Mouse (Mus musculus): ENCODE data around the gene Eci1.

Gene Eci1

GRCm38 (mm10) chr17:24472512-24472911, 46.1 kb downstream of the Eci1 start:
- DNase-seq (ENCODE audit: low read depth in 2 of 2, low spot score in 2 of 2), result no peak

GRCm38 (mm10) chr17:24473612-24474275, 47.3 kb downstream of the Eci1 start, which contains the start of gene Bricd5:
Gene Bricd5, plus strand, starts transcription at chr17:24473884.
- no peak for DNase-seq (ENCODE audit: low read depth in 2 of 2, low spot score in 2 of 2)

GRCm38 (mm10) chr17:24474557-24474956, 48.1 kb downstream of the Eci1 start:
- no peak for DNase-seq (ENCODE audit: low read depth in 2 of 2, low spot score in 2 of 2)

- no peak for DNase-seq (ENCODE audit: low read depth in 2 of 2, low spot score in 2 of 2)
Observed at GRCm38 (mm10) chr17:24475586-24475985, 49.1 kb downstream of the Eci1 start.

- no peak for DNase-seq (ENCODE audit: low read depth in 2 of 2, low spot score in 2 of 2)
Observed at GRCm38 (mm10) chr17:24476022-24476776, 49.8 kb downstream of the Eci1 start.

GRCm38 (mm10) chr17:24477053-24477984, 50.9 kb downstream of the Eci1 start:
- no peak for DNase-seq (ENCODE audit: low read depth in 2 of 2, low spot score in 2 of 2)

- DNase-seq (ENCODE audit: low read depth in 2 of 2, low spot score in 2 of 2), result no peak
Observed at GRCm38 (mm10) chr17:24477985-24478600, 51.7 kb downstream of the Eci1 start.

- DNase-seq (ENCODE audit: low read depth in 2 of 2, low spot score in 2 of 2), result peak; percentile 95 to 97
Observed at GRCm38 (mm10) chr17:24478663-24479380, 52.4 kb downstream of the Eci1 start, which contains the start of gene Mlst8. Gene Mlst8, minus strand, starts transcription at chr17:24479078.

GRCm38 (mm10) chr17:24479431-24479830, 53.0 kb downstream of the Eci1 start:
- no peak for DNase-seq (ENCODE audit: low read depth in 2 of 2, low spot score in 2 of 2)

GRCm38 (mm10) chr17:24480201-24480826, 53.9 kb downstream of the Eci1 start:
- no peak for DNase-seq (ENCODE audit: low read depth in 2 of 2, low spot score in 2 of 2)

GRCm38 (mm10) chr17:24481027-24481815, 54.8 kb downstream of the Eci1 start:
- DNase-seq (ENCODE audit: low read depth in 2 of 2, low spot score in 2 of 2), result no peak

- DNase-seq (ENCODE audit: low read depth in 2 of 2, low spot score in 2 of 2), result no peak
Observed at GRCm38 (mm10) chr17:24483495-24483894, 57.1 kb downstream of the Eci1 start.

GRCm38 (mm10) chr17:24485090-24485860, 58.8 kb downstream of the Eci1 start:
- no peak for DNase-seq (ENCODE audit: low read depth in 2 of 2, low spot score in 2 of 2)

- no peak for DNase-seq (ENCODE audit: low read depth in 2 of 2, low spot score in 2 of 2)
Observed at GRCm38 (mm10) chr17:24488186-24488661, 61.8 kb downstream of the Eci1 start, which contains the start of gene Caskin1. Gene Caskin1, plus strand, starts transcription at chr17:24488601.

GRCm38 (mm10) chr17:24488662-24489264, 62.3 kb downstream of the Eci1 start:
- no peak for DNase-seq (ENCODE audit: low read depth in 2 of 2, low spot score in 2 of 2)
